Mouse (Mus musculus): ENCODE results near the gene Hist1h3g.

The Hist1h3g gene

DNA sequence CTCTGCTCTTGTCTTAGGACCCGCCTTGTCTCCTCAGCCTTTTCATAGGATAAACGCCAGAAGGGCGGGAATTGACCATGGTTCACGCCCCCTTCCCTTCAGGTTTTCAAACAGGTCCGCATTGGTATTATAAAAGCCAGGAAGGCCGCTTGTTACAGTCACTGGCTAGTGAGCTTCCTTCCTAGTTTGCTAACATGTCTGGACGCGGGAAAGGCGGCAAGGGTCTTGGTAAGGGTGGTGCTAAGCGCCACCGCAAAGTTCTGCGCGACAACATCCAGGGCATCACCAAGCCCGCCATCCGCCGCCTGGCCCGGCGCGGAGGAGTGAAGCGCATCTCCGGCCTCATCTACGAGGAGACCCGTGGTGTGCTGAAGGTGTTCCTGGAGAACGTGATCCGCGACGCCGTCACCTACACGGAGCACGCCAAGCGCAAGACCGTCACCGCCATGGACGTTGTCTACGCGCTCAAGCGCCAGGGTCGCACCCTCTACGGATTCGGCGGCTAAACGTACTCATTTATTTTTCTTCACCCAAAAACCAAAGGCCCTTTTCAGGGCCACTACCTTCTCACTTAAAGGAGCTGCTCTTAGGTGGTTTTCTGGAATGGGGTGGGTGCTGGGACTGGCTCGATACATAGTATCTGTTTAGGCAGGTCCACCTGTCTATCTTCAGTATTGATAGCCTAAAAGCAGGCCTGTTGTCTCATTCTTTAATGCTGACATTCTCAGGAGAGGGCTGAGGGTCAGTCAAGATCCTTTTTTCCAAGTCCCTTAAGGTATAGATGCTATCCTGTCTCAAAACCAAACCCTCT, 46.4 kb downstream of the Hist1h3g start, which contains the start of gene Hist1h4d:
Hist1h4d (plus strand) TSS at position 191 of the 811 bp plus-strand sequence.
- peak; percentile 95 for DNase-seq

GRCm38 (mm10) chr13:23582219-23583056, 47.2 kb downstream of the Hist1h3g start:
- no peak for DNase-seq

DNA sequence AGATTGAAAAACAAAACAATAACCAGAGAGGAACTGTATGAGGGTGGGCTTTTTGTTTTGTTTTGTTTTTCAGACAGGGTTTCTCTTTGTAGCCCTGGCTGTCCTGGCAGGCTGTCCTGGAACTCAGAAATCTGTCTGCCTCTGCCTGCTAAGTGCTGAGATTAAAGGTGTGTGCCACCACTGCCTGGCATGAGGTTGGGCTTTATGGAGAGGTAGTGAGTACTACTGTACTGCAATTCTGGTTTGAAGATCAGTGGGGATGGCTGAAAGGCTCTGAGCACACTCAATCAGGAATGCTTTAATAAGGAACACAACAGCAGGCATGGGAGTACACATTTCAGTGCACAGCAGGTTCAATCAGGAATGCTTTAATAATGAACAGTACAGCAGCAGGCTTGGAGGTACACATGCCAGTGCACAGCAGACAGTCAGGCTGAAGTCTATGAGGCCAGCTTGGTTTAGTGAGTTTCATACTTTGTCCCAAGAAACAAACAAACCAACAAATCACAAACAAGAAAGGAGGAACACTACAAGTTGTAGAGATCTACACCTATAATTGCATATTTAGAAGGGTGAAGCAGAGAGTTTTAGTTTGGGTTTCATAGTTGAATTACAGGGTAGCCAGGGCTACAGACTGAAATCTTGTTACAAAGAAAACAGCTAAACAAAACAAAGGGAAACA, 48.3 kb downstream of the Hist1h3g start:
- DNase-seq: no peak

DNA sequence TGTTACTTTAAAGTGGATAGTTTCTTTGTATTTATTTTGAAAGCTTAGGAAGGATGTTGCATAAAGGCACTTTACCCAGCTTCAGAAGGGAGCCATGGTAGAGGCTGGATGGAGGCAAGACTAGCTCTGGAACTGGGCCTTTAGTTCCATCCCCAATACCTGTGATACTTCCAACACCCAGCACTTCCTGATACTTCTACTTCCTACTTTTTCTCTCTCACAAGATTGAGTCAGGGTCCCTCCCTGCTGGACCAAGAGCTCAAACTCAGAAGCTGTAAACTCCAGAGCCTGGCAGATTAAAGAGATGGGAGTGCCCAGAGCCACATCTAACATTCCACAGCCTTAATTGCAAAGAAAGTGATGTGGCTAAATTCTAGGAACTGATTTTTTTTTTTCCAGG, 49.1 kb downstream of the Hist1h3g start:
- peak in 1 of 2 experiments; percentile 17 for DNase-seq

GRCm38 (mm10) chr13:23585029-23585441, 49.8 kb downstream of the Hist1h3g start:
- peak; percentile 72 to 75 for DNase-seq
